Mouse (Mus musculus): ENCODE data around the gene Zmym4. TPM values are rescaled to one million over a fixed set of nuclear protein-coding genes. Genes with fewer than 3 reads are reported as not detected.

The Zmym4 gene
- polyA plus RNA-seq, 1 experiment from 2014 or later = 6.0 TPM

GRCm38 (mm10) chr4:126883602-126884001 is 84.3 kb downstream of the Zmym4 start:
- no peak overlapping the region for H3K4me3 ChIP-seq (ENCODE audit: low read depth, low read length)
- no peak for TF ChIP-seq CTCF (IDR thresholded peaks at IDR 0.05; ENCODE audit: low read depth)
- H3K9me3 ChIP-seq (ENCODE audit: control insufficient read depth) = no peaks in the 10 kb centered on the region
- H3K27me3 ChIP-seq (replicated peaks; ENCODE audit: control insufficient read depth, insufficient read depth, low read length) = no peaks in the 10 kb centered on the region
- H3K36me3 ChIP-seq (ENCODE audit: control insufficient read depth, insufficient read depth) = peaks cover 21% of the 10 kb centered on the region; the same call in 1 of the 2 replicates
- no peak overlapping the region for H3K9ac ChIP-seq (ENCODE audit: low read depth, low read length)
- H3K4me1 ChIP-seq (replicated peaks; ENCODE audit: control insufficient read depth, insufficient read depth, low read length) = no peaks in the 10 kb centered on the region
- WGBS = 94% methylated on average over 5 of the region's 5 CpGs
- H3K27ac ChIP-seq (ENCODE audit: low read depth, low read length) = no peak overlapping the region
- H3K4me2 ChIP-seq (replicated peaks; ENCODE audit: low read depth) = peak overlapping the region; percentile 28
- no peak for ATAC-seq

GRCm38 (mm10) chr4:126879560-126880275 is 88.2 kb downstream of the Zmym4 start:
- H3K9ac ChIP-seq (ENCODE audit: low read depth, low read length) = no peak overlapping the region
- H3K4me3 ChIP-seq (ENCODE audit: low read depth, low read length) = no peak overlapping the region
- H3K4me1 ChIP-seq (replicated peaks; ENCODE audit: control insufficient read depth, insufficient read depth, low read length) = no peaks in the 10 kb centered on the region
- no peaks in the 10 kb centered on the region for H3K9me3 ChIP-seq (ENCODE audit: control insufficient read depth)
- ATAC-seq = peak; percentile 95
- H3K36me3 ChIP-seq (ENCODE audit: control insufficient read depth, insufficient read depth) = 0 out of 2 replicates have a peak, but pooled peaks cover 4% of the 10 kb centered on the region
- peak overlapping the region; percentile 80 for H3K27ac ChIP-seq (ENCODE audit: low read depth, low read length)
- no peak for TF ChIP-seq CTCF (IDR thresholded peaks at IDR 0.05; ENCODE audit: low read depth)
- no peaks in the 10 kb centered on the region for H3K27me3 ChIP-seq (replicated peaks; ENCODE audit: control insufficient read depth, insufficient read depth, low read length)
- no peak overlapping the region; the same call in 1 of the 2 replicates for H3K4me2 ChIP-seq (replicated peaks; ENCODE audit: low read depth)
- 44% methylated on average over 5 of the region's 5 CpGs for WGBS

- no peaks in the 10 kb centered on the region for H3K9me3 ChIP-seq (ENCODE audit: control insufficient read depth)
- no peaks in the 10 kb centered on the region for H3K4me1 ChIP-seq (replicated peaks; ENCODE audit: control insufficient read depth, insufficient read depth, low read length)
- H3K4me3 ChIP-seq (ENCODE audit: low read depth, low read length) = no peak overlapping the region
- peaks cover 26% of the 10 kb centered on the region for H3K36me3 ChIP-seq (ENCODE audit: control insufficient read depth, insufficient read depth)
- WGBS = 54% methylated on average over 7 of the region's 7 CpGs
- H3K9ac ChIP-seq (ENCODE audit: low read depth, low read length) = no peak overlapping the region
- no peak overlapping the region for H3K27ac ChIP-seq (ENCODE audit: low read depth, low read length)
- H3K27me3 ChIP-seq (replicated peaks; ENCODE audit: control insufficient read depth, insufficient read depth, low read length) = no peaks in the 10 kb centered on the region
- ATAC-seq = no peak
- no peak for TF ChIP-seq CTCF (IDR thresholded peaks at IDR 0.05; ENCODE audit: low read depth)
- no peak overlapping the region for H3K4me2 ChIP-seq (replicated peaks; ENCODE audit: low read depth)
These were observed 95.2 kb downstream of the Zmym4 start for GRCm38 (mm10) chr4:126872717-126873116.

- H3K9me3 ChIP-seq (ENCODE audit: control insufficient read depth) = no peaks in the 10 kb centered on the region
- H3K27me3 ChIP-seq (replicated peaks; ENCODE audit: control insufficient read depth, insufficient read depth, low read length) = no peaks in the 10 kb centered on the region
- H3K4me3 ChIP-seq (ENCODE audit: low read depth, low read length) = no peak overlapping the region
- H3K4me1 ChIP-seq (replicated peaks; ENCODE audit: control insufficient read depth, insufficient read depth, low read length) = no peaks in the 10 kb centered on the region
- TF ChIP-seq CTCF (IDR thresholded peaks at IDR 0.05; ENCODE audit: low read depth) = no peak
- peaks cover 42% of the 10 kb centered on the region for H3K36me3 ChIP-seq (ENCODE audit: control insufficient read depth, insufficient read depth)
- ATAC-seq = no peak
- 88% methylated on average over 12 of the region's 12 CpGs for whole genome bisulfite sequencing
- H3K4me2 ChIP-seq (replicated peaks; ENCODE audit: low read depth) = no peak overlapping the region
- H3K9ac ChIP-seq (ENCODE audit: low read depth, low read length) = no peak overlapping the region
- H3K27ac ChIP-seq (ENCODE audit: low read depth, low read length) = no peak overlapping the region
These were observed 99.2 kb downstream of the Zmym4 start for GRCm38 (mm10) chr4:126868699-126869098.

GRCm38 (mm10) chr4:126861514-126862266 is 106.2 kb downstream of the Zmym4 start:
- Histone ChIP-seq H3K27me3 (replicated peaks; ENCODE audit: control insufficient read depth, insufficient read depth, low read length) (no peaks in the 10 kb centered on the region), H3K36me3 (ENCODE audit: control insufficient read depth, insufficient read depth) (peaks cover 46% of the 10 kb centered on the region), H3K27ac (ENCODE audit: low read depth, low read length) (no peak overlapping the region), H3K4me1 (replicated peaks; ENCODE audit: control insufficient read depth, insufficient read depth, low read length) (no peaks in the 10 kb centered on the region), H3K9me3 (ENCODE audit: control insufficient read depth) (no peaks in the 10 kb centered on the region), H3K9ac (ENCODE audit: low read depth, low read length) (no peak overlapping the region), H3K4me2 (replicated peaks; ENCODE audit: low read depth) (no peak overlapping the region), H3K4me3 (ENCODE audit: low read depth, low read length) (no peak overlapping the region)
- TF ChIP-seq CTCF (IDR thresholded peaks at IDR 0.05; ENCODE audit: low read depth) = peak; percentile 57
- ATAC-seq = no peak
- 80% methylated on average over 11 of the region's 11 CpGs for WGBS

- TF ChIP-seq CTCF (IDR thresholded peaks at IDR 0.05; ENCODE audit: low read depth) = no peak
- WGBS = 91% methylated on average over 9 of the region's 9 CpGs
- peaks cover 45% of the 10 kb centered on the region for H3K36me3 ChIP-seq (ENCODE audit: control insufficient read depth, insufficient read depth)
- no peak overlapping the region for H3K9ac ChIP-seq (ENCODE audit: low read depth, low read length)
- no peaks in the 10 kb centered on the region for H3K27me3 ChIP-seq (replicated peaks; ENCODE audit: control insufficient read depth, insufficient read depth, low read length)
- H3K27ac ChIP-seq (ENCODE audit: low read depth, low read length) = no peak overlapping the region
- ATAC-seq = peak; percentile 9; the same call in 1 of the 2 replicates
- H3K9me3 ChIP-seq (ENCODE audit: control insufficient read depth) = no peaks in the 10 kb centered on the region
- no peaks in the 10 kb centered on the region for H3K4me1 ChIP-seq (replicated peaks; ENCODE audit: control insufficient read depth, insufficient read depth, low read length)
- H3K4me3 ChIP-seq (ENCODE audit: low read depth, low read length) = no peak overlapping the region
- H3K4me2 ChIP-seq (replicated peaks; ENCODE audit: low read depth) = no peak overlapping the region
These were observed 107.5 kb downstream of the Zmym4 start for GRCm38 (mm10) chr4:126860268-126860986.
